Mouse (Mus musculus) bone marrow macrophage, adult 2 months (primary cell): Measurements from ENCODE around the gene Cry2.

Experiments used
- CTCF ChIP-seq: IDR thresholded peaks from 2 replicates; pipeline ENCODE4 v1.5.1; 2012; ENCODE audit warnings: low read depth, mild to moderate bottlenecking, low read length, moderate library complexity
- POLR2A ChIP-seq: IDR thresholded peaks from 2 replicates; pipeline ENCODE4 v1.6.1; 2012; ENCODE audit warnings: mild to moderate bottlenecking, low read depth, low read length, borderline replicate concordance

GRCm38 (mm10) chr2:92392318-92393264, 41.3 kb downstream of the Cry2 start:
- no peak for TF ChIP-seq CTCF
- TF ChIP-seq POLR2A, result no peak
